Mouse (Mus musculus) liver, embryonic 16.5 days (tissue): ENCODE results near the gene Dusp3. TPM values are rescaled to one million over a fixed set of nuclear protein-coding genes. Genes with fewer than 3 reads are reported as not detected.

Experiments used
- ATAC-seq: fragments of 200-750 bp; cut with Nextera tagmentation; 2 replicates; pipeline ENCODE4 v1.8.0; 2017; ENCODE audit warnings: low read depth, mild to moderate bottlenecking, moderate number of reproducible peaks, moderate library complexity
- H3K27ac ChIP-seq: fragments of 300-500 bp; sonication (generic); 2 replicates; pipeline ENCODE4 v1.5.1; 2014; ENCODE audit warnings: mild to moderate bottlenecking, low read length
- H3K27me3 ChIP-seq: fragments of 300-500 bp; sonication (generic); 2 replicates; pipeline ENCODE4 v1.6.1; 2014; ENCODE audit warnings: low read depth, low read length, mixed read lengths; ENCODE audit not compliant: control insufficient read depth, insufficient read depth
- H3K36me3 ChIP-seq: fragments of 300-500 bp; sonication (generic); 2 replicates; pipeline ENCODE4 v1.6.1; 2014; ENCODE audit warnings: mild to moderate bottlenecking; ENCODE audit not compliant: control insufficient read depth, insufficient read depth
- H3K4me1 ChIP-seq: fragments of 300-500 bp; sonication (generic); 2 replicates; pipeline ENCODE4 v1.6.1; 2014; ENCODE audit warnings: low read depth, low read length, mixed read lengths; ENCODE audit not compliant: control insufficient read depth
- H3K4me2 ChIP-seq: fragments of 300-500 bp; sonication (generic); 2 replicates; pipeline ENCODE4 v1.6.1; 2014; ENCODE audit warnings: low read depth, low read length, mixed read lengths
- H3K4me3 ChIP-seq: fragments of 300-500 bp; sonication (generic); 2 replicates; pipeline ENCODE4 v1.5.1; 2014; ENCODE audit warnings: low read depth, mild to moderate bottlenecking, low read length
- H3K9ac ChIP-seq: fragments of 300-500 bp; sonication (generic); 2 replicates; pipeline ENCODE4 v1.6.1; 2014; ENCODE audit warnings: low read depth, low read length
- H3K9me3 ChIP-seq: fragments of 300-500 bp; sonication (generic); replicated peaks from 2 replicates; pipeline ENCODE4 v1.6.1; 2016; ENCODE audit warnings: low read length; ENCODE audit not compliant: control insufficient read depth
- WGBS: fragments of 180-500 bp; shearing (Covaris S2); extraction: QIAGEN DNeasy Blood & Tissue Kit; methylation state at CpG from one replicate; pipeline ENCODE4 v1.1.7; 2014; ENCODE audit not compliant: insufficient replicate concordance; 5-methylcytosine and 5-hydroxymethylcytosine counted together
- polyA plus RNA-seq: library from polyadenylated mRNA; unstranded; fragments of >200 nt; fragmentation: Nextera tagmentation; extraction: Ambion mirVana; gene quantifications from 2 replicates; pipeline ENCODE4 v1.2.1, GENCODE M21; 2015

The Dusp3 gene
- polyA plus RNA-seq, 1 experiment from 2014 or later, result 8.9 TPM

GRCm38 (mm10) chr11:101968311-101968710, 18.5 kb downstream of the Dusp3 start:
- H3K4me2 ChIP-seq, result no peak overlapping the region
- H3K9ac ChIP-seq, result no peak overlapping the region
- no peak for ATAC-seq

GRCm38 (mm10) chr11:101966965-101967614, 19.7 kb downstream of the Dusp3 start, which contains the start of gene Sost:
Gene Sost (minus strand): TSS chr11:101967015.
- H3K9me3 ChIP-seq, result no peaks in the 10 kb centered on the region
- H3K27me3 ChIP-seq, result peaks cover 56% of the 10 kb centered on the region
- H3K9ac ChIP-seq, result no peak within 1 kb of the TSS
- no peak within 1 kb of the TSS for H3K4me2 ChIP-seq
- H3K4me1 ChIP-seq, result no peaks in the 10 kb centered on the region; the same call in 1 of the 2 replicates
- no peak for ATAC-seq
- H3K27ac ChIP-seq, result no peak within 1 kb of the TSS
- no peaks in the 10 kb centered on the region for H3K36me3 ChIP-seq
- no peak within 1 kb of the TSS for H3K4me3 ChIP-seq
- WGBS, result 16% methylated on average over 10 of the region's 10 CpGs

More at GRCm38 (mm10) chr11:101968311-101968710, 18.5 kb downstream of the Dusp3 start:
- Histone ChIP-seq H3K27me3 (peaks cover 44% of the 10 kb centered on the region), H3K27ac (no peak overlapping the region), H3K4me3 (no peak overlapping the region), H3K9me3 (no peaks in the 10 kb centered on the region), H3K4me1 (no peaks in the 10 kb centered on the region; the same call in 1 of the 2 replicates), H3K36me3 (no peaks in the 10 kb centered on the region)
- WGBS, result 10% methylated on average over 7 of the region's 7 CpGs

GRCm38 (mm10) chr11:101965553-101965952, 21.3 kb downstream of the Dusp3 start:
- Histone ChIP-seq H3K36me3 (no peaks in the 10 kb centered on the region), H3K4me1 (no peaks in the 10 kb centered on the region; the same call in 1 of the 2 replicates), H3K9ac (no peak overlapping the region), H3K27ac (no peak overlapping the region), H3K27me3 (peaks cover 69% of the 10 kb centered on the region), H3K9me3 (no peaks in the 10 kb centered on the region), H3K4me2 (no peak overlapping the region), H3K4me3 (no peak overlapping the region)
- no peak for ATAC-seq
- 0% methylated on average over 2 of the region's 2 CpGs for WGBS

GRCm38 (mm10) chr11:101964647-101965046, 22.2 kb downstream of the Dusp3 start:
- no peak overlapping the region for H3K4me3 ChIP-seq
- WGBS, result 13% methylated on average over 8 of the region's 8 CpGs
- no peak overlapping the region for H3K9ac ChIP-seq
- no peaks in the 10 kb centered on the region for H3K9me3 ChIP-seq
- H3K27ac ChIP-seq, result no peak overlapping the region
- no peaks in the 10 kb centered on the region for H3K36me3 ChIP-seq
- no peak overlapping the region for H3K4me2 ChIP-seq
- no peaks in the 10 kb centered on the region; the same call in 1 of the 2 replicates for H3K4me1 ChIP-seq
- no peak for ATAC-seq
- peaks cover 70% of the 10 kb centered on the region for H3K27me3 ChIP-seq

GRCm38 (mm10) chr11:101963473-101964291, 23.1 kb downstream of the Dusp3 start:
- peak overlapping the region; percentile 52 for H3K4me2 ChIP-seq
- H3K27ac ChIP-seq, result no peak overlapping the region
- H3K4me1 ChIP-seq, result no peaks in the 10 kb centered on the region; the same call in 1 of the 2 replicates
- H3K4me3 ChIP-seq, result peak overlapping the region; percentile 42
- no peak for ATAC-seq
- no peak overlapping the region for H3K9ac ChIP-seq
- WGBS, result under 1% methylated on average over 78 of the region's 78 CpGs
- peaks cover 71% of the 10 kb centered on the region for H3K27me3 ChIP-seq
- no peaks in the 10 kb centered on the region for H3K36me3 ChIP-seq
- H3K9me3 ChIP-seq, result no peaks in the 10 kb centered on the region

- H3K36me3 ChIP-seq, result no peaks in the 10 kb centered on the region
- H3K4me3 ChIP-seq, result no peak overlapping the region
- no peak overlapping the region for H3K27ac ChIP-seq
- H3K9ac ChIP-seq, result no peak overlapping the region
- H3K4me1 ChIP-seq, result no peaks in the 10 kb centered on the region; the same call in 1 of the 2 replicates
- ATAC-seq, result no peak
- H3K4me2 ChIP-seq, result no peak overlapping the region
- no peaks in the 10 kb centered on the region for H3K9me3 ChIP-seq
- peaks cover 65% of the 10 kb centered on the region for H3K27me3 ChIP-seq
- WGBS, result 3% methylated on average over 11 of the region's 11 CpGs
Observed at GRCm38 (mm10) chr11:101963043-101963442, 23.8 kb downstream of the Dusp3 start.

- Histone ChIP-seq H3K9ac (no peak overlapping the region), H3K27me3 (peaks cover 24% of the 10 kb centered on the region), H3K4me3 (no peak overlapping the region), H3K4me1 (peaks cover 2% of the 10 kb centered on the region; the same call in 1 of the 2 replicates), H3K9me3 (no peaks in the 10 kb centered on the region), H3K36me3 (no peaks in the 10 kb centered on the region), H3K27ac (no peak overlapping the region), H3K4me2 (no peak overlapping the region)
- WGBS, result 54% methylated on average over 5 of the region's 5 CpGs
- ATAC-seq, result no peak
Observed at GRCm38 (mm10) chr11:101957476-101957875, 29.3 kb downstream of the Dusp3 start.

GRCm38 (mm10) chr11:101953441-101953840, 33.4 kb downstream of the Dusp3 start:
- H3K36me3 ChIP-seq, result no peaks in the 10 kb centered on the region
- no peak overlapping the region for H3K9ac ChIP-seq
- peaks cover 9% of the 10 kb centered on the region for H3K27me3 ChIP-seq
- H3K4me3 ChIP-seq, result no peak overlapping the region
- 3% methylated on average over 4 of the region's 4 CpGs for WGBS
- no peak overlapping the region for H3K27ac ChIP-seq
- H3K9me3 ChIP-seq, result no peaks in the 10 kb centered on the region
- H3K4me1 ChIP-seq, result peaks cover 2% of the 10 kb centered on the region; the same call in 1 of the 2 replicates
- no peak for ATAC-seq
- H3K4me2 ChIP-seq, result no peak overlapping the region
